Mouse (Mus musculus): ENCODE measurements around the gene Sox2.

DNA sequence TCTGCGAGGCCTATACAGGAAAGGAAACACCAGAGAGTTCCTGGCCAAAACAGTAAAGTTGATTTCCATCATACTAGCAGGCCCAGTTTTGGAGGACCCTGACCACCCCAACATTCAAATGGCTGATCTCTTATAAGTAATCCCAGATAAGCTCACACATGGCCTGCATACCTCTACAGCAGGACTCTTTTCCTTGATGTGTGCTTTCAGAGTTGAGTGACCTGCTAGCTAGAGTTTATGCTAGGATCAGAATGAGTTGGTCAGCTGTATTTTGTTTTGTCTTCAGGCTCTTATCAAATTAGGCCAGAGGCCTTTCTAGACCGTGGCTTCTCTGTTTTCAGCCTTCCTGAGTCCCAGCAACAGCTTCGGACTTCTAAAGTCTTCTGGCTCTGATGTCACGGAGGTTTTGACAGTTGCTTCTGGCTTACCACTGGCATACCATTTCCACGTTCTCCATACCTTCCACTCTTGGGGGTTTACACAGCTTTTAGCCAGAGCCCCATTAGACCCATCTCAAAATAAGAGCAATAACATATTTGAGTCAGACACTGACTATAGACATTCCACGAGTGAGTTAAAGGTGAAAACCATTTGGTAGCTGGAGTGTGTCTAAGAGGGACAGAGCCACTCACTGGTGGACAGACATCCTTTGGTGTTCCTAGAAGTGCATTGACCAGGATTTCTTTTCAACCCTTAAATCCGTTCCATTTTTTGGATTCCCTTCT, 8.2 kb downstream of the Sox2 start:
- TF ChIP-seq POLR2A (IDR thresholded peaks at IDR 0.05; ENCODE audit: low read depth, low read length), result no peak
- no peak for TF ChIP-seq CTCF (conservative IDR thresholded peaks at IDR 0.05; ENCODE audit: insufficient read depth, insufficient read length, low read depth, low read length)

Data from kidney, adult 2 months (tissue).